Mouse (Mus musculus): ENCODE results near the gene Socs2. TPM values are rescaled to one million over a fixed set of nuclear protein-coding genes. Genes with fewer than 3 reads are reported as not detected.

Gene Socs2
- polyA plus RNA-seq, 1 experiment: 23.7 TPM

GRCm38 (mm10) chr10:95340676-95341075 lies 76.3 kb downstream of the Socs2 start:
- Histone ChIP-seq H3K27ac (ENCODE audit: insufficient read depth, low read length) (no peak overlapping the region), H3K4me3 (ENCODE audit: insufficient read depth, low read length) (no peak overlapping the region), H3K4me1 (ENCODE audit: control insufficient read depth, insufficient read depth, low read length) (no peaks in the 10 kb centered on the region; the same call in 1 of the 2 replicates)
- TF ChIP-seq POLR2A (IDR thresholded peaks at IDR 0.05; ENCODE audit: extremely low read depth, insufficient read depth, low read length): no peak
- TF ChIP-seq CTCF (IDR thresholded peaks at IDR 0.05; ENCODE audit: extremely low read depth, insufficient read depth, low read length): no peak

GRCm38 (mm10) chr10:95337589-95337988 lies 79.4 kb downstream of the Socs2 start:
- Histone ChIP-seq H3K4me3 (ENCODE audit: insufficient read depth, low read length) (no peak overlapping the region), H3K27ac (ENCODE audit: insufficient read depth, low read length) (no peak overlapping the region), H3K4me1 (ENCODE audit: control insufficient read depth, insufficient read depth, low read length) (no peaks in the 10 kb centered on the region; the same call in 1 of the 2 replicates)
- no peak for TF ChIP-seq CTCF (IDR thresholded peaks at IDR 0.05; ENCODE audit: extremely low read depth, insufficient read depth, low read length)
- TF ChIP-seq POLR2A (IDR thresholded peaks at IDR 0.05; ENCODE audit: extremely low read depth, insufficient read depth, low read length): no peak

- no peak overlapping the region for H3K27ac ChIP-seq (ENCODE audit: insufficient read depth, low read length)
- H3K4me3 ChIP-seq (ENCODE audit: insufficient read depth, low read length): no peak overlapping the region
Measured at GRCm38 (mm10) chr10:95336781-95337544, 80.0 kb downstream of the Socs2 start.

More at GRCm38 (mm10) chr10:95336781-95337544, 80.0 kb downstream of the Socs2 start:
- TF ChIP-seq CTCF (IDR thresholded peaks at IDR 0.05; ENCODE audit: extremely low read depth, insufficient read depth, low read length): no peak
- no peak for TF ChIP-seq POLR2A (IDR thresholded peaks at IDR 0.05; ENCODE audit: extremely low read depth, insufficient read depth, low read length)
- H3K4me1 ChIP-seq (ENCODE audit: control insufficient read depth, insufficient read depth, low read length): no peaks in the 10 kb centered on the region; the same call in 1 of the 2 replicates

Other genes starting within 250 kb of the Socs2 start
- 7.1 and 7.4 TPM in 2 replicates for gene Cradd, start 93.0 kb downstream of the Socs2 start, polyA plus RNA-seq (2012; rRNA removed)
- gene Mrpl42, start 84.8 kb upstream of the Socs2 start, polyA plus RNA-seq (2012; rRNA removed): 143 and 161 TPM in 2 replicates
- gene Ube2n, start 98.0 kb upstream of the Socs2 start, polyA plus RNA-seq (2012; rRNA removed): 174 and 179 TPM in 2 replicates
- 115 and 116 TPM in 2 replicates for gene Nudt4, start 147.0 kb upstream of the Socs2 start, polyA plus RNA-seq (2012; rRNA removed)